Mouse (Mus musculus): ENCODE results near the gene Rnf169.
"Not testable (repeated sequence)": the region's sequence is repeated elsewhere in the genome, so short reads cannot be mapped to it uniquely, and the experiment has no call there.

DNA sequence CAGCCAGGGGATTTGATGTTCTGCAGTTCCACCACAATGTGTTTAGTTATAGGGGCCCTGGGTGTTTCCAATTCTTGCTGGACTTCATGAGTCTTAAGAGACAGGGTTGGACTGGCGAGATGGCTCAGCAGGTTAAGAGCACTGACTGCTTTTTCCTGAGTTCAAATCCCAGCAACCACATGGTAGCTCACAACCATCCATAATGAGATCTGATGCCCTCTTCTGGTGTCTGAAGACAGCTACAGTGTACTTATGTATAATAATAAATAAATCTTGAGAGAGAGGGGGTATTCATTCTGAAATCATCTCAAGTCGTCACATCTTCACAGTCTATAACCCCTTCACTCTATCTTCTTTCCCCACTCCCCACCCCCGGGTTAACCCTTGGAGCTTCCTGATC is 7.3 kb downstream of the Rnf169 start:
- TF ChIP-seq CTCF, EP300 (IDR thresholded peaks at IDR 0.05; ENCODE audit: low read depth): not testable (repeated sequence)
